Mouse (Mus musculus): Measurements from ENCODE around the gene Hbb-bt. TPM values are rescaled to one million over a fixed set of nuclear protein-coding genes. Genes with fewer than 3 reads are reported as not detected.
"Not testable (repeated sequence)": the region's sequence is repeated elsewhere in the genome, so short reads cannot be mapped to it uniquely, and the experiment has no call there.

Hbb-bt gene
- polyA plus RNA-seq, 1 experiment from 2014 or later = 658 TPM

- Histone ChIP-seq H3K4me2 (replicated peaks; ENCODE audit: low read depth, low read length) (no peak overlapping the region), H3K9ac (ENCODE audit: low read depth, low read length) (no peak overlapping the region), H3K36me3 (ENCODE audit: control insufficient read depth, insufficient read depth, low read length) (no peaks in the 10 kb centered on the region), H3K4me3 (ENCODE audit: low read depth, low read length) (no peak overlapping the region), H3K27ac (ENCODE audit: low read depth, low read length) (no peak overlapping the region), H3K4me1 (replicated peaks; ENCODE audit: control insufficient read depth, insufficient read depth, low read length) (no peaks in the 10 kb centered on the region), H3K9me3 (ENCODE audit: control insufficient read depth, low read length) (no peaks in the 10 kb centered on the region), H3K27me3 (ENCODE audit: control insufficient read depth, insufficient read depth, low read length) (no peaks in the 10 kb centered on the region)
- no peak for ATAC-seq (ENCODE audit: low FRiP score)
- 83% methylated on average over 3 of the region's 3 CpGs for WGBS
- no peak for DNase-seq (ENCODE audit: low spot score)
These were observed 3.0 kb downstream of the Hbb-bt start for GRCm38 (mm10) chr7:103810746-103811145.

- WGBS = 97% methylated on average over 1 of the region's 1 CpGs
- no peak for ATAC-seq (ENCODE audit: low FRiP score)
These were observed 3.5 kb downstream of the Hbb-bt start for GRCm38 (mm10) chr7:103810296-103810695.

GRCm38 (mm10) chr7:103809801-103810155 lies 4.0 kb downstream of the Hbb-bt start:
- H3K27me3 ChIP-seq (ENCODE audit: control insufficient read depth, insufficient read depth, low read length) = no peaks in the 10 kb centered on the region
- H3K4me2 ChIP-seq (replicated peaks; ENCODE audit: low read depth, low read length) = no peak overlapping the region
- 77% methylated on average over 1 of the region's 1 CpGs for WGBS

More at GRCm38 (mm10) chr7:103810296-103810695, 3.5 kb downstream of the Hbb-bt start:
- H3K9me3 ChIP-seq (ENCODE audit: control insufficient read depth, low read length) = no peaks in the 10 kb centered on the region
- H3K27me3 ChIP-seq (ENCODE audit: control insufficient read depth, insufficient read depth, low read length) = no peaks in the 10 kb centered on the region
- H3K4me2 ChIP-seq (replicated peaks; ENCODE audit: low read depth, low read length) = no peak overlapping the region
- no peak for DNase-seq (ENCODE audit: low spot score)
- no peaks in the 10 kb centered on the region for H3K4me1 ChIP-seq (replicated peaks; ENCODE audit: control insufficient read depth, insufficient read depth, low read length)
- no peak overlapping the region for H3K9ac ChIP-seq (ENCODE audit: low read depth, low read length)
- H3K4me3 ChIP-seq (ENCODE audit: low read depth, low read length) = no peak overlapping the region
- no peaks in the 10 kb centered on the region for H3K36me3 ChIP-seq (ENCODE audit: control insufficient read depth, insufficient read depth, low read length)
- no peak overlapping the region for H3K27ac ChIP-seq (ENCODE audit: low read depth, low read length)

DNA sequence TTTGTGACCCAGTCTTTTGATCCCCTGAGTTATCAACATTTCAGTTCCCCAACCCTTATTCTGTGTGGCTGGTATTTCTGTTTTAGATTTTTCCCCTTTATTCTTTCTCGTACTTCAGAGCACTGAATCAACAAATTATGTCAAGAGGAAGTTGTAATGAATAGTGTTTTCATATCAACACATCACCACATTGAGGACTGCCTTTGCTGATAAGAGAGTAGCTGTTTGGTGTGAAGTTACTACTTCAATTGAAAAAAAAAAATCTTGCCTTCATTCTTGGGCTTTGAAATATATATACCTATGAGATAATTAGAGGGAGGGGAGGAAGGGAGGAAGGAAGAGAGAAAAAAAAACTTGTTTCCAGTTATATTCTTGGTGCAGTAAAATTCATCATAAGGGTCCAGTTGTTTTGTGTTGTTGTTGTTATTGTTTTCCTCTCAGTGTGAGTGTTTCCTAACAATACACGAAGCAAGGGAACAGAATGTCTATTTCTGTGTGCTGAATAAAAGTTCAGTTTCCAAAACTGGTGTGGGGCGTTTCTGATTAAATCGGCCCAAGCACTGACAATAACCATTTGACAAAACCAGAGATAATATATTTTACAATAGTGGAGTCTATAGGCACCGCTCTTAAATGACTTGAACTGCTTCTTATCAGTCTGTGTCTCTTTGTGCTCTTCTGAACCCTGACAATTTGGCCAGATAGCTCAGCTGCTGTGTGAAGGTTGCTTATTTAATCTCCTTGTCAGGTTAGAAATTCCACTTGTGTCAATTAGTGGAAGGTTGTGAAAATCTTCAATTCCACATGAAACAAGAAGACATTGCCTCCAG lies 4.6 kb downstream of the Hbb-bt start:
- Histone ChIP-seq H3K36me3 (ENCODE audit: control insufficient read depth, insufficient read depth, low read length) (no peaks in the 10 kb centered on the region), H3K27me3 (ENCODE audit: control insufficient read depth, insufficient read depth, low read length) (no peaks in the 10 kb centered on the region), H3K4me1 (replicated peaks; ENCODE audit: control insufficient read depth, insufficient read depth, low read length) (no peaks in the 10 kb centered on the region), H3K27ac (ENCODE audit: low read depth, low read length) (no peak overlapping the region), H3K4me3 (ENCODE audit: low read depth, low read length) (no peak overlapping the region), H3K9ac (ENCODE audit: low read depth, low read length) (no peak overlapping the region), H3K4me2 (replicated peaks; ENCODE audit: low read depth, low read length) (no peak overlapping the region), H3K9me3 (ENCODE audit: control insufficient read depth, low read length) (no peaks in the 10 kb centered on the region)
- 78% methylated on average over 5 of the region's 5 CpGs for WGBS
- DNase-seq (ENCODE audit: low spot score) (no peak), ATAC-seq (ENCODE audit: low FRiP score) (no peak)

More at GRCm38 (mm10) chr7:103809801-103810155, 4.0 kb downstream of the Hbb-bt start:
- Histone ChIP-seq H3K4me3 (ENCODE audit: low read depth, low read length) (no peak overlapping the region), H3K9me3 (ENCODE audit: control insufficient read depth, low read length) (no peaks in the 10 kb centered on the region), H3K9ac (ENCODE audit: low read depth, low read length) (no peak overlapping the region), H3K27ac (ENCODE audit: low read depth, low read length) (no peak overlapping the region), H3K36me3 (ENCODE audit: control insufficient read depth, insufficient read depth, low read length) (no peaks in the 10 kb centered on the region), H3K4me1 (replicated peaks; ENCODE audit: control insufficient read depth, insufficient read depth, low read length) (no peaks in the 10 kb centered on the region)
- ATAC-seq (ENCODE audit: low FRiP score) (no peak), DNase-seq (ENCODE audit: low spot score) (no peak)

DNA sequence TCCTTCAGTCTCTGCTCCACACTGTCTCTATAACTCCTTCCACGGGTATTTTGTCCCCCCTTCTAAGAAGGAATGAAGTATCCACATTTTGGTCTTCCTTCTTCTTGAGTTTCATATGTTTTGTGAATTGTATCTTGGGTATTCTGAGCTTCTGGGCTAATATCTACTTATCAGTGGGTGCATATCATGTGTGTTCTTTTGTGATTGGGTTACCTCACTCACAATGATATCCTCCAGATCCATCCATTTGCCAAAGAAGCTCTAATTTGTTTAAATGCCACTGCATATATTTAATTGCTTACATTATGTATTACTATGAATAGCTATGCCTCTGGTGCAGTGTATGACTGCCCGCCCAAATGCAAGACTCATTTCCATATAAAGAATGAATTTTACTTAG lies 5.7 kb downstream of the Hbb-bt start:
- not testable (repeated sequence) for H3K9me3 ChIP-seq (ENCODE audit: control insufficient read depth, low read length); H3K9ac ChIP-seq (ENCODE audit: low read depth, low read length); H3K27ac ChIP-seq (ENCODE audit: low read depth, low read length); H3K4me3 ChIP-seq (ENCODE audit: low read depth, low read length); H3K36me3 ChIP-seq (ENCODE audit: control insufficient read depth, insufficient read depth, low read length); H3K27me3 ChIP-seq (ENCODE audit: control insufficient read depth, insufficient read depth, low read length); ATAC-seq (ENCODE audit: low FRiP score); H3K4me2 ChIP-seq (replicated peaks; ENCODE audit: low read depth, low read length); H3K4me1 ChIP-seq (replicated peaks; ENCODE audit: control insufficient read depth, insufficient read depth, low read length); DNase-seq (ENCODE audit: low spot score)
- WGBS = 76% methylated on average over 2 of the region's 2 CpGs

DNA sequence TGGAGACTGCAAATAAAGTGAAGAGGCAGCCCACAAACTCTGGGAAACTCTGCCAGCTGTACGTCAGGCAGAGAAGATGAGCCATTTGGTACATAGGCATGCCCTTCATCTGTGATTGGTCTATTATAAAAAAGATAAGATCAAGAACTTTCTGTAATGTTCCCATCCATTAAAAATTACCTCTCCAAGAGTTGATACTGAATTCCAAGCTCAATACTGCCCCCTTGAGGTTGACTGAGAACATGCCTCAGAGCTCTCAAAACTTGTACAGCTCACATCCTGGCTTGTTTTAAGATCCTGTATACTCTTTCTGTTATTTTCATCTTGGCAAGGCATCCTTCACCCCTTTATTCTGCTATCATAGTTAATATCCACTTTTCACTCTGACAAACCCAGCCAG lies 6.9 kb downstream of the Hbb-bt start:
- no peaks in the 10 kb centered on the region for H3K36me3 ChIP-seq (ENCODE audit: control insufficient read depth, insufficient read depth, low read length)
- no peaks in the 10 kb centered on the region for H3K9me3 ChIP-seq (ENCODE audit: control insufficient read depth, low read length)
- ATAC-seq (ENCODE audit: low FRiP score) (no peak), DNase-seq (ENCODE audit: low spot score) (peak; percentile 64)
- no peaks in the 10 kb centered on the region for H3K4me1 ChIP-seq (replicated peaks; ENCODE audit: control insufficient read depth, insufficient read depth, low read length)
- H3K27me3 ChIP-seq (ENCODE audit: control insufficient read depth, insufficient read depth, low read length) = no peaks in the 10 kb centered on the region
- H3K9ac ChIP-seq (ENCODE audit: low read depth, low read length) = no peak overlapping the region
- H3K4me3 ChIP-seq (ENCODE audit: low read depth, low read length) = no peak overlapping the region
- 75% methylated on average over 1 of the region's 1 CpGs for WGBS
- no peak overlapping the region for H3K4me2 ChIP-seq (replicated peaks; ENCODE audit: low read depth, low read length)
- no peak overlapping the region for H3K27ac ChIP-seq (ENCODE audit: low read depth, low read length)

- no peak overlapping the region for H3K4me3 ChIP-seq (ENCODE audit: low read depth, low read length)
- WGBS = 31% methylated on average over 4 of the region's 4 CpGs
- no peaks in the 10 kb centered on the region for H3K27me3 ChIP-seq (ENCODE audit: control insufficient read depth, insufficient read depth, low read length)
- H3K36me3 ChIP-seq (ENCODE audit: control insufficient read depth, insufficient read depth, low read length) = no peaks in the 10 kb centered on the region
- no peak overlapping the region for H3K27ac ChIP-seq (ENCODE audit: low read depth, low read length)
- H3K9me3 ChIP-seq (ENCODE audit: control insufficient read depth, low read length) = no peaks in the 10 kb centered on the region
- H3K4me2 ChIP-seq (replicated peaks; ENCODE audit: low read depth, low read length) = no peak overlapping the region
- H3K4me1 ChIP-seq (replicated peaks; ENCODE audit: control insufficient read depth, insufficient read depth, low read length) = no peaks in the 10 kb centered on the region
- DNase-seq (ENCODE audit: low spot score) (no peak), ATAC-seq (ENCODE audit: low FRiP score) (no peak)
- no peak overlapping the region for H3K9ac ChIP-seq (ENCODE audit: low read depth, low read length)
These were observed 21.0 kb downstream of the Hbb-bt start for GRCm38 (mm10) chr7:103792669-103793388.

GRCm38 (mm10) chr7:103791721-103792120 lies 22.1 kb downstream of the Hbb-bt start, which contains the start of gene Olfr67:
Olfr67 (minus strand) TSS chr7:103791821.
- Histone ChIP-seq H3K27ac (ENCODE audit: low read depth, low read length) (no peak within 1 kb of the TSS), H3K9ac (ENCODE audit: low read depth, low read length) (no peak within 1 kb of the TSS), H3K9me3 (ENCODE audit: control insufficient read depth, low read length) (no peaks in the 10 kb centered on the region), H3K4me1 (replicated peaks; ENCODE audit: control insufficient read depth, insufficient read depth, low read length) (no peaks in the 10 kb centered on the region), H3K27me3 (ENCODE audit: control insufficient read depth, insufficient read depth, low read length) (no peaks in the 10 kb centered on the region), H3K36me3 (ENCODE audit: control insufficient read depth, insufficient read depth, low read length) (no peaks in the 10 kb centered on the region), H3K4me3 (ENCODE audit: low read depth, low read length) (no peak within 1 kb of the TSS), H3K4me2 (replicated peaks; ENCODE audit: low read depth, low read length) (no peak within 1 kb of the TSS)
- ATAC-seq (ENCODE audit: low FRiP score) (no peak), DNase-seq (ENCODE audit: low spot score) (no peak)
- 88% methylated on average over 3 of the region's 3 CpGs for WGBS

DNA sequence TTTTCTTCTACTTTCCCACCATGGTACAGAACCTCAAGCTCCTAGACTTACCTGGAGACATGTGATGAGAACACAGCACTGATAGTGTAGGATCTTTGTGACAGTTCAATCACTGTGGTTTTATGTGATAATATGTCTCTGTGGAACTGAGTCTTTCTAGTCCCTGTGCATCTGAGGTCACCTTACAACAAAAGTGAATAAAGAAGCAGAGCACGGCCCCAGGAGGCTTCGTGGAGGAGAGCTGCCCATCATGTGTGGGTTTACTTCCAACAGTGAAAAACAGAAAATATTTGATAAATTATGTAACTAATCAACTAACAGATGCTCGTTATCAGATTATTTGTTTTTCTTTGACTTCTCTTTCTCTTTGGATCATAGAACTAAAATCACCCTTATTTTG lies 34.2 kb downstream of the Hbb-bt start, which contains the start of gene Olfr68:
Gene Olfr68 (minus strand): TSS at position 101 of the 400 bp plus-strand sequence.
- no peaks in the 10 kb centered on the region for H3K9me3 ChIP-seq (ENCODE audit: control insufficient read depth, low read length)
- ATAC-seq (ENCODE audit: low FRiP score) = no peak
- no peaks in the 10 kb centered on the region for H3K27me3 ChIP-seq (ENCODE audit: control insufficient read depth, insufficient read depth, low read length)
- WGBS = 79% methylated on average over 3 of the region's 3 CpGs
- no peak within 1 kb of the TSS for H3K4me2 ChIP-seq (replicated peaks; ENCODE audit: low read depth, low read length)
- H3K27ac ChIP-seq (ENCODE audit: low read depth, low read length) = no peak within 1 kb of the TSS
- no peak for DNase-seq (ENCODE audit: low spot score)
- H3K9ac ChIP-seq (ENCODE audit: low read depth, low read length) = no peak within 1 kb of the TSS
- no peak within 1 kb of the TSS for H3K4me3 ChIP-seq (ENCODE audit: low read depth, low read length)
- no peaks in the 10 kb centered on the region for H3K36me3 ChIP-seq (ENCODE audit: control insufficient read depth, insufficient read depth, low read length)
- no peaks in the 10 kb centered on the region for H3K4me1 ChIP-seq (replicated peaks; ENCODE audit: control insufficient read depth, insufficient read depth, low read length)

All from hindbrain, embryonic 11.5 days (tissue).